Mouse (Mus musculus) layer of hippocampus, postnatal 14 days (tissue): ENCODE measurements around the gene Carns1. TPM values are rescaled to one million over a fixed set of nuclear protein-coding genes. Genes with fewer than 3 reads are reported as not detected.

Source experiments
- DNase-seq, 2 experiments: peaks; one replicate each; pipeline ENCODE4 v3.0.0; 2021 to 2022; ENCODE audit warnings: low spot score in 2 of 2, mixed read lengths in 1 of 2
- long read RNA-seq, 2 experiments: library from polyadenylated mRNA; stranded (forward); transcript quantifications; one replicate each; pipeline ENCODE4 v2.0.0; 2021
- total RNA-seq, 2 experiments: library from RNA; stranded (reverse); gene quantifications; 2 replicates each; pipeline ENCODE4 v1.2.3; 2021

Gene Carns1
- total RNA-seq, result 1 to 10 TPM; 4.0 to 4.9 TPM
- long read RNA-seq, experiment 1, partial matches to known transcripts, result 2 of 2 reads
- long read RNA-seq, experiment 1, other reads (novel, unspliced or antisense), result 0 of 2 reads
- long read RNA-seq, experiment 2, partial matches to known transcripts, result 1 of 4 reads
- long read RNA-seq, experiment 2, other reads (novel, unspliced or antisense), result 1 of 4 reads

GRCm38 (mm10) chr19:4175368-4175947 lies at the start of gene Carns1:
Gene Carns1, minus strand, starts transcription at chr19:4175479.
- DNase-seq, result no peak

GRCm38 (mm10) chr19:4222165-4222564 lies 46.9 kb upstream of the Carns1 start:
- DNase-seq, result no peak

- no peak for DNase-seq
Observed at GRCm38 (mm10) chr19:4220957-4221743, 45.9 kb upstream of the Carns1 start.

- no peak for DNase-seq
Observed at GRCm38 (mm10) chr19:4220416-4220815, 45.1 kb upstream of the Carns1 start.

- no peak for DNase-seq
Observed at GRCm38 (mm10) chr19:4219943-4220342, 44.7 kb upstream of the Carns1 start.

GRCm38 (mm10) chr19:4218784-4219183 lies 43.5 kb upstream of the Carns1 start:
- DNase-seq, result no peak

- DNase-seq, result no peak
Observed at GRCm38 (mm10) chr19:4218293-4218692, 43.0 kb upstream of the Carns1 start.

- DNase-seq, result no peak
Observed at GRCm38 (mm10) chr19:4217855-4218254, 42.6 kb upstream of the Carns1 start.

GRCm38 (mm10) chr19:4217140-4217539 lies 41.9 kb upstream of the Carns1 start:
- DNase-seq, result no peak

GRCm38 (mm10) chr19:4216041-4216685 lies 40.9 kb upstream of the Carns1 start:
- DNase-seq, result no peak

- no peak for DNase-seq
Observed at GRCm38 (mm10) chr19:4215451-4215840, 40.2 kb upstream of the Carns1 start.

GRCm38 (mm10) chr19:4214771-4215450 lies 39.6 kb upstream of the Carns1 start:
- DNase-seq, result no peak

- no peak for DNase-seq
Observed at GRCm38 (mm10) chr19:4214071-4214770, 38.9 kb upstream of the Carns1 start, which contains the start of the genes Clcf1 and AC109138.7. Gene Clcf1, plus strand, starts transcription at chr19:4214238. Gene AC109138.7, plus strand, starts transcription at chr19:4214357.

- DNase-seq, result no peak
Observed at GRCm38 (mm10) chr19:4213524-4213974, 38.3 kb upstream of the Carns1 start.

- no peak for DNase-seq
Observed at GRCm38 (mm10) chr19:4211891-4212588, 36.8 kb upstream of the Carns1 start.

- DNase-seq, result no peak
Observed at GRCm38 (mm10) chr19:4208563-4208962, 33.3 kb upstream of the Carns1 start.

- peak; percentile 53 to 60 for DNase-seq
Observed at GRCm38 (mm10) chr19:4206971-4207370, 31.7 kb upstream of the Carns1 start.

- no peak for DNase-seq
Observed at GRCm38 (mm10) chr19:4204889-4205288, 29.6 kb upstream of the Carns1 start.

GRCm38 (mm10) chr19:4203604-4204326 lies 28.5 kb upstream of the Carns1 start:
- DNase-seq, result no peak
